Mouse (Mus musculus): ENCODE data around the gene Ammecr1.
A peak's percentile ranks its signal among the peaks of the same experiment; 100 is the strongest.

The Ammecr1 gene

GRCm38 (mm10) chrX:142828184-142828908 lies 138.2 kb downstream of the Ammecr1 start:
- no peak for DNase-seq

GRCm38 (mm10) chrX:142827644-142828043 lies 138.9 kb downstream of the Ammecr1 start:
- DNase-seq = no peak

- no peak for DNase-seq
These were observed 141.2 kb downstream of the Ammecr1 start for GRCm38 (mm10) chrX:142825309-142825708.

- no peak for DNase-seq
These were observed 144.7 kb downstream of the Ammecr1 start for GRCm38 (mm10) chrX:142821846-142822245.

GRCm38 (mm10) chrX:142821239-142821638 lies 145.3 kb downstream of the Ammecr1 start:
- no peak for DNase-seq

GRCm38 (mm10) chrX:142818057-142818682 lies 148.4 kb downstream of the Ammecr1 start:
- peak; percentile 59 to 62 for DNase-seq

GRCm38 (mm10) chrX:142813146-142813545 lies 153.4 kb downstream of the Ammecr1 start:
- peak; percentile 71 for DNase-seq

- DNase-seq = peak; percentile 44 to 58
These were observed 158.1 kb downstream of the Ammecr1 start for GRCm38 (mm10) chrX:142808411-142808810.

GRCm38 (mm10) chrX:142806620-142807061 lies 159.9 kb downstream of the Ammecr1 start:
- peak; percentile 14 to 51 for DNase-seq

GRCm38 (mm10) chrX:142806126-142806525 lies 160.4 kb downstream of the Ammecr1 start:
- DNase-seq = peak in 1 of 2 experiments; percentile 21

GRCm38 (mm10) chrX:142804596-142804995 lies 161.9 kb downstream of the Ammecr1 start:
- no peak for DNase-seq

Measured in kidney, postnatal 4 days (tissue).